Mouse (Mus musculus) hindbrain, embryonic 10.5 days (tissue): ENCODE measurements around the gene Mia2. TPM values are rescaled to one million over a fixed set of nuclear protein-coding genes. Genes with fewer than 3 reads are reported as not detected.
"Not testable (repeated sequence)": the region's sequence is repeated elsewhere in the genome, so short reads cannot be mapped to it uniquely, and the experiment has no call there.

Experiments
- DNase-seq: peaks from one replicate; pipeline ENCODE4 v3.0.0-alpha.2; 2017; ENCODE audit warnings: low spot score
- H3K27ac ChIP-seq: fragments of 300-500 bp; sonication (generic); 2 replicates; pipeline ENCODE4 v1.5.1; 2016; ENCODE audit warnings: mild to moderate bottlenecking, moderate library complexity
- H3K27me3 ChIP-seq: fragments of 300-500 bp; sonication (generic); 2 replicates; pipeline ENCODE4 v1.6.1; 2016; ENCODE audit warnings: mild to moderate bottlenecking; ENCODE audit not compliant: poor library complexity, insufficient read depth, severe bottlenecking
- H3K36me3 ChIP-seq: fragments of 300-500 bp; sonication (generic); 2 replicates; pipeline ENCODE4 v1.6.1; 2016; ENCODE audit warnings: mild to moderate bottlenecking, moderate library complexity
- H3K4me1 ChIP-seq: fragments of 300-500 bp; sonication (generic); replicated peaks from 2 replicates; pipeline ENCODE4 v1.6.1; 2016; ENCODE audit warnings: mild to moderate bottlenecking
- H3K4me3 ChIP-seq: fragments of 300-500 bp; sonication (generic); 2 replicates; pipeline ENCODE4 v1.5.1; 2016; ENCODE audit warnings: mild to moderate bottlenecking, moderate library complexity
- H3K9me3 ChIP-seq: fragments of 300-500 bp; sonication (generic); 2 replicates; pipeline ENCODE4 v1.6.1; 2016; ENCODE audit warnings: mild to moderate bottlenecking, moderate library complexity
- WGBS: fragments of 180-500 bp; shearing (Covaris S2); methylation state at CpG from one replicate; pipeline ENCODE4 v1.1.7; 2016; 5-methylcytosine and 5-hydroxymethylcytosine counted together
- polyA plus RNA-seq: library from polyadenylated mRNA; unstranded; fragments of >200 nt; fragmentation: Nextera tagmentation; extraction: Ambion mirVana; gene quantifications from 2 replicates; pipeline ENCODE4 v1.2.1, GENCODE M21; 2016

Mia2 gene
- polyA plus RNA-seq, result 34.8 and 43.4 TPM in 2 replicates

DNA sequence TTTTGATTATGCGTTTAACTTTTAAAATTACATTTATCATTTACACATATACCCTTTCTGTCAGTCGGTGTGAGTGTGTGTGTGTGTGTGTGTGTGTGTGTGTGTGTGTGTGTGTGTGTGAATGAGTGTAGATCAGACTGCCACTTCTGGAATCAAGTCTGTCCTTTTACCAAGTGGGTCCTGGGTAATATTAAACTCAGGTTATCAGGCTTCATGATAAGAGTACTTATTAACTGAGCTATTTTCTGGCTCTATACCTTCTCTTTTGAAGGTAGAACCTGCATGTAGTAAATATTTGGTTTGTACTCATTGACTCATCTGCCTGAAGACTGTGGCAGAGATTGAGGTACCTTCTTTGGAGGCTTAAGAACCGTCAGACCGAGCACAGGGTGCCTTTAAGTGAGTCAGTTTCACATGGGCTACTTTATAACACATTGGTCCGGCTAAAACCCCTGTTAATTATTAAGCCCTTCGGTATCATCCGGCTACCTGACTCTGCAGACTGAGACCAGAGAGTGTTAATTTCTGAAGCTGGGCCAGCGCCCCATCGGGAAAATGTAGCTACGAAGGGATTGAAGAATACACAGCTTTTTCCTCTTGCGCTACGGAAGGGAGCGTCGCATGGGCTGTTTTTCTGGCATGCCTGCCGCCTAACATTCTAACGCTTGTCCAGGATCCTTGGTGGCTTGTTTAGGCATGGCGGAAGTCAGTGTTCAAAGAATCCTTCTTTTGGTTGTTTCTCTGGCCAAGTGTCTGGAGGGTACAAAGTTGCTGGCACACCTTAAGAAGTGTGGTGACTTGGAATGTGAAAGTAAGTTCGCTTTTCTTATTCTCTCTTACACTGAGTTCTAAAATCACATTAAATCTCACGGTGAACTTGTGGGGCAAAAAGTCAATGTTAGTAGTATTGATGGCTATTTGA lies at the start of gene Mia2:
Gene Mia2 (plus strand): TSS at position 696 of the 922 bp plus-strand sequence.
- no peak for DNase-seq
- no peaks in the 10 kb centered on the region for H3K27me3 ChIP-seq
- WGBS, result 86% methylated on average over 19 of the region's 19 CpGs

DNA sequence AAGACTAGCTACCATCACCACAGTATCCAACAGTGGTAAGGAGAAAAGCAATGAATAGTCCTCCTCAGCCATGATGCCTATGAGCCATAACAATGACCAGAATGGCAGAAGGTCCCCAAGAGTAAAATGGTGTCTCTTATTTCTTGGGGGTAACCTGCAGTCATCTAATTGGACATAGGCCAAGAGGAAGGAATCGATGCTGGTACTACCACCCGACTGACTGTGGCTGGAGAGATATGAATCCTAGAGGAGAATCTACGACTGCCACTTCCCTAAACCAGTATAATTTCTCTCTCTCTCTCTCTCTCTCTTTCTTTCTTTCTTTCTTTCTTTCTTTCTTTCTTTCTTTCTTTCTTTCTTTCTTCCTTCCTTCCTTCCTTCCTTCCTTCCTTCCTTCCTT lies 43.1 kb upstream of the Mia2 start:
- H3K27ac ChIP-seq, result no peak overlapping the region
- DNase-seq, result no peak
- H3K9me3 ChIP-seq, result no peaks in the 10 kb centered on the region
- peaks cover 77% of the 10 kb centered on the region for H3K36me3 ChIP-seq
- WGBS, result 98% methylated on average over 3 of the region's 3 CpGs
- H3K4me3 ChIP-seq, result no peak overlapping the region
- H3K4me1 ChIP-seq, result no peaks in the 10 kb centered on the region
- no peaks in the 10 kb centered on the region for H3K27me3 ChIP-seq

More for the DNA sequence above, at the start of gene Mia2:
- H3K9me3 ChIP-seq, result no peaks in the 10 kb centered on the region
- no peak within 1 kb of the TSS for H3K27ac ChIP-seq
- H3K36me3 ChIP-seq, result no peaks in the 10 kb centered on the region
- H3K4me3 ChIP-seq, result no peak within 1 kb of the TSS
- H3K4me1 ChIP-seq, result no peaks in the 10 kb centered on the region

- H3K36me3 ChIP-seq, result peaks cover 76% of the 10 kb centered on the region
These were observed 42.4 kb upstream of the Mia2 start for GRCm38 (mm10) chr12:59053166-59053565.

GRCm38 (mm10) chr12:59053976-59054375 lies 41.6 kb upstream of the Mia2 start:
- peaks cover 76% of the 10 kb centered on the region for H3K36me3 ChIP-seq

More at GRCm38 (mm10) chr12:59053166-59053565, 42.4 kb upstream of the Mia2 start:
- Histone ChIP-seq H3K4me1 (no peaks in the 10 kb centered on the region), H3K4me3 (no peak overlapping the region), H3K27me3 (no peaks in the 10 kb centered on the region), H3K27ac (no peak overlapping the region), H3K9me3 (no peaks in the 10 kb centered on the region)
- 91% methylated on average over 5 of the region's 5 CpGs for WGBS
- no peak for DNase-seq

GRCm38 (mm10) chr12:59055196-59055850 lies 40.3 kb upstream of the Mia2 start:
- no peaks in the 10 kb centered on the region for H3K27me3 ChIP-seq
- peaks cover 14% of the 10 kb centered on the region for H3K4me1 ChIP-seq
- DNase-seq, result no peak
- no peak overlapping the region for H3K27ac ChIP-seq
- no peak overlapping the region for H3K4me3 ChIP-seq
- peaks cover 72% of the 10 kb centered on the region for H3K36me3 ChIP-seq
- H3K9me3 ChIP-seq, result no peaks in the 10 kb centered on the region
- WGBS, result 90% methylated on average over 4 of the region's 4 CpGs

More at GRCm38 (mm10) chr12:59053976-59054375, 41.6 kb upstream of the Mia2 start:
- Histone ChIP-seq H3K27me3 (no peaks in the 10 kb centered on the region), H3K4me3 (no peak overlapping the region), H3K27ac (no peak overlapping the region), H3K9me3 (no peaks in the 10 kb centered on the region), H3K4me1 (peaks cover under 1% of the 10 kb centered on the region; the same call in 1 of the 2 replicates)
- no peak for DNase-seq

- no peaks in the 10 kb centered on the region for H3K9me3 ChIP-seq
- H3K27me3 ChIP-seq, result no peaks in the 10 kb centered on the region
- H3K4me3 ChIP-seq, result no peak overlapping the region
- no peak for DNase-seq
- 96% methylated on average over 11 of the region's 11 CpGs for WGBS
- peaks cover 67% of the 10 kb centered on the region for H3K36me3 ChIP-seq
- peaks cover 18% of the 10 kb centered on the region for H3K4me1 ChIP-seq
- no peak overlapping the region for H3K27ac ChIP-seq
These were observed 39.4 kb upstream of the Mia2 start for GRCm38 (mm10) chr12:59056222-59056621.

GRCm38 (mm10) chr12:59058242-59058641 lies 37.4 kb upstream of the Mia2 start:
- not testable (repeated sequence) for H3K9me3 ChIP-seq, H3K4me3 ChIP-seq, H3K27ac ChIP-seq, H3K27me3 ChIP-seq, DNase-seq
- Histone ChIP-seq H3K4me1 (peaks cover 20% of the 10 kb centered on the region), H3K36me3 (peaks cover 59% of the 10 kb centered on the region)
- WGBS, result 91% methylated on average over 5 of the region's 5 CpGs

DNA sequence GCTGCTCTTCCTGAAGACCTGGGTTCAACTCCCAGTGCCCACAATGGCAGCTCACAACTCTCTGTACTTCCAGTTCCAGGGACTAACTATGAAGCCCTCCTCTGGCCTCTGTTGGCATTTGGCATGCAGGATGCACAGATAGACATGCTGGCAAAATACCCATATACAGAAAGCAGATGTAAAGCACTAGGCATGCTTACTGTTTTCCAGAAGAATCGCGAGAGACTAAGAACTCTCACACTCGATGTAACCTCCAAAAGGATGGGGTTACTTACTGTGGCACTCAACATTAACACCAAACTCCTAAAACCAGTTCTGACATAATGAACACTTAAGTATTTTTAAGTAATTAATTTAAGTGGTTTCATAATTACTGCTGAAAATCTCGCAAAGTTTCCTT lies 35.3 kb upstream of the Mia2 start:
- Histone ChIP-seq H3K4me3 (peak overlapping the region; percentile 80), H3K4me1 (peaks cover 20% of the 10 kb centered on the region), H3K36me3 (peaks cover 43% of the 10 kb centered on the region), H3K9me3 (no peaks in the 10 kb centered on the region), H3K27ac (peak overlapping the region; percentile 96), H3K27me3 (no peaks in the 10 kb centered on the region)
- DNase-seq, result no peak
- WGBS, result 70% methylated on average over 4 of the region's 4 CpGs

DNA sequence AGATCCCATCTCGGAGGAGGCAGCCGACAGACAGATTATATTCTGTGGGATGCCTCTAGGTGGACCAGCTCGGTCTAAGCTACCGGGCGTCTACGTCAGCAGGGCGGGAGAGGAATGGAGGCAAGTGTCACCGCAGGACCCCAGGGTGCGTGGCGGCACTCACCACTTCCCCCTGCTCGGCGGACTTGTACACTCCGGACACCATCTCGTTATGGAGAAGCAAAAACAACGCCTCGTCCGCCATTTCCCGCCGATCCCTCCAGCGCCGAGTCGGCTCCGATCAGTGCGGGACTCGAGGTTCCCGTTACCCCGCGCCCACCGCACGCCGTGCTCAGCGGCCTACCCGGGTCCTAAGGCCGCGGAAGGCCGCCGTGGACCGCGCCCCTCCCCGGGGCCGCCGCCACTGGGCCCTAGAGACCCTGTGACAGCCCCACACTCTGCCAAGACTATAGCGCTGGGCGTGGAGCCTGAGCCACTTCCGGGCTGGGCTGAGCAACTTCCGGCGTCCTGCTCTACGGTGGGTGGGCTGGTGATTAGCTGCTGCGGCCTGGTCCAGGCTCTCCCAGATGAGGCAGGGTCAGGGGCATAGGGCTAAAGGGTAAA lies 34.5 kb upstream of the Mia2 start, which contains the start of gene Trappc6b:
Gene Trappc6b (minus strand): TSS at position 480 of the 603 bp plus-strand sequence.
- Histone ChIP-seq H3K9me3 (no peaks in the 10 kb centered on the region), H3K27ac (peak within 1 kb of the TSS; percentile 96), H3K36me3 (peaks cover 35% of the 10 kb centered on the region), H3K4me1 (peaks cover 25% of the 10 kb centered on the region), H3K4me3 (peak within 1 kb of the TSS; percentile 80), H3K27me3 (no peaks in the 10 kb centered on the region)
- under 1% methylated on average over 49 of the region's 49 CpGs for WGBS
- DNase-seq, result peak; percentile 89

GRCm38 (mm10) chr12:59064837-59065236 lies 30.8 kb upstream of the Mia2 start:
- no peak for DNase-seq
- Histone ChIP-seq H3K27ac (no peak overlapping the region), H3K27me3 (no peaks in the 10 kb centered on the region), H3K36me3 (peaks cover 19% of the 10 kb centered on the region), H3K4me1 (peaks cover 25% of the 10 kb centered on the region), H3K4me3 (no peak overlapping the region), H3K9me3 (no peaks in the 10 kb centered on the region)
- 83% methylated on average over 8 of the region's 8 CpGs for WGBS

DNA sequence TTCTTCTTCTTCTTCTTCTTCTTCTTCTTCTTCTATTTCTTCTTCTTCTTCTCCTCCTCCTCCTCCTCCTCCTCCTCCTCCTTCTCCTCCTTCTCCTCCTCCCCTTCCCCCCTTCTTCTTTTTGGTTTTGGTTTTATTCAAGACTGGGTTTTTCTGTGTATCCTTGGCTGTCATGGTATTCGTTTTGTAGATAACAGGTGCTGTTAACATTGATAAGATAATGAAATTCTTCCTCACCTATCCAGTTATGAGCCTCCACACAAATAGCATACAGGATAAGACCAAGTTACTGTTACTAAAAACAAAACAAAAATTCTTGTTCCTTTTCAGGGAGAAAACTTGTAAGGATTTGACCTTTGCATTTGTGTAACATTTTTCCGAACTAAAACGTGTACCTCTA lies 29.8 kb upstream of the Mia2 start:
- peaks cover 17% of the 10 kb centered on the region for H3K4me1 ChIP-seq
- peak overlapping the region; percentile 98 for H3K4me3 ChIP-seq
- no peaks in the 10 kb centered on the region for H3K27me3 ChIP-seq
- 83% methylated on average over 3 of the region's 3 CpGs for WGBS
- peaks cover 29% of the 10 kb centered on the region for H3K36me3 ChIP-seq
- H3K9me3 ChIP-seq, result no peaks in the 10 kb centered on the region
- DNase-seq, result no peak
- H3K27ac ChIP-seq, result peak overlapping the region; percentile 98

DNA sequence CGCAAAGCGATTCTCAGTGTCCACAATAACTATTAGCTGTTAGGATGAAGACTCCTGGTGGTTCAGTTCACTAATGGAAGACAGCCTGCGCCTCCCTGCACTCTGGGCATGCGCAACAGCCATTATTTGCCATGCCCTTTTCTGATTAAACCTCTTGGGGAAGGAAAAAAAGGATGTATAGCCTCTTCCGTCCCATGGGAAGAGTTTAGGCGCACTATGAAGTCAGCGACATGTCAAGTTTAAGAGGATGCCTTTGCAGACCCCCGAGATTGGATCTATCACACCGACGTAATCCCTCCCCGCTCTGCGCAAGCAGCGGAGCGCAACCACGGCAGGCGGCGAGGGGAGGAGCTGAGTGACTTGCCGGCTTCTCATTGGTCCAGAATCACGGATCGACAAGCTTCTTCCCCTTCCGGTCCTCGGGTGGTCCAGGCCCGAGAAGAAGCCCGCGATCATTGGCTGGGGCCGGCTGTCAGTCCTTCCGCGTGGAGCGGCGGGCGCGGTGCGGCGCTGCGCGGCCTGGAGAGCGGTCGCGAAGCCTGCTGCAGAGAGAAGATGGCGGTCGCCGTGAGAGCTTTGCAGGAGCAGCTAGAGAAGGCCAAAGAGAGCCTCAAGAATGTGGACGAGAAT lies 29.0 kb upstream of the Mia2 start, which contains the start of gene Pnn:
Gene Pnn (plus strand): TSS at position 437 of the 630 bp plus-strand sequence.
- Histone ChIP-seq H3K36me3 (peaks cover 36% of the 10 kb centered on the region), H3K4me3 (peak within 1 kb of the TSS; percentile 98), H3K9me3 (no peaks in the 10 kb centered on the region), H3K27ac (peak within 1 kb of the TSS; percentile 98), H3K27me3 (no peaks in the 10 kb centered on the region), H3K4me1 (peaks cover 14% of the 10 kb centered on the region)
- WGBS, result under 1% methylated on average over 43 of the region's 43 CpGs
- DNase-seq, result peak; percentile 97
